Mouse (Mus musculus): Measurements from ENCODE around the gene Cwc22. TPM values are rescaled to one million over a fixed set of nuclear protein-coding genes. Genes with fewer than 3 reads are reported as not detected.

Gene Cwc22
- polyA plus RNA-seq, 2 experiments from 2014 or later, result 41.0 to 47.6 TPM

DNA sequence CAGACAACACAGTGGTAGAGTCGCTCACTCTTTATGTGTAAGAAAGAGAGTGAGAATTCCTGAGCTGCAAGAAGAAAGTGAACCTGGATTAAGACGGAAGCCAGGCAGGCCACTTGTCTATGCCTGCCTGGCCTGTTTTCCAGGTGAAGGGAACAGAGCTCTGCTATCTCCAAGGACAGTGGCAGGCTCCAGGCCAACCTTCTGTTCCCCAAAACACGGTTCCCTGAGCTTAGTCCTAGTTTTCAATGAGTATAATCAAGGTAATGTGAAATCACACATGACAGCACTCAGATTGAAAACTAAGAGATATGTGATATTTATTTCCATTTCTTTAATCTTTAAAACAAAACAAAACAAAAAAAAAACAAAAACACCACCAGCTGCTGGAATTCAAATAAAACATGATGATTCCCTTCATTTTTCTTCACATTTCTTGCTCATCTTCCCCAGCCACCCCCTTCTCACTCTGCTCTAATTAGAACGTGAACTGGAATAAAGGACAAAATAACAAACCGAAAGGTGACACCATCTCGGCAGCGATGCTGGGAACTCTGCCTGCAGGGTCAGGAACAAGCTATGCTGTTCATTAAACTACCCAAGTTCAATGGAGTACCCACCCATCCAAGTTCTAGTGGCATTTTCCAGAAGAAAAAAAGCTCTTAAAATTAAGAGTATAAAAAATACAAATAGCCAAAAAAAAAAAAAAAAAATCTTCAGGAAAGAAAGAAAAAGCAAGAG, 20.8 kb downstream of the Cwc22 start:
- ATAC-seq, result no peak

DNA sequence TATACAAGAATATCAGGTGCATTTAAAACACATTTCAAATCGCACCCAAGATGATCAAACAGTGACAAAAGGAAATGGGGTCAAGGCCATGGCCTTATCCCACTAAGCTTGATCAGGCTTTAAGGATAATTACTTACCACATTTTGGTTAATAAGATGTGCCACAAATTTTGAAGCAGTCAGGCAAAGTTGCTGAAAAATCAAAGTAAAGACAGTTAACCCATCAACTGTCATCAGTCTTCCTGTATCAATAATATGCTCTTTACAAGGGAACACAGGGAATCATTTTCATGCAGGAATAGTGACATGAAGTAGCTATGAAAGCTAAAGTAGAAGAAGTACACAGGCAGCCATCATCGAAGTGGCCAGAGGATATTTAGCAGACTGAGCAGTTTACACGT, 22.2 kb downstream of the Cwc22 start:
- ATAC-seq, result no peak

DNA sequence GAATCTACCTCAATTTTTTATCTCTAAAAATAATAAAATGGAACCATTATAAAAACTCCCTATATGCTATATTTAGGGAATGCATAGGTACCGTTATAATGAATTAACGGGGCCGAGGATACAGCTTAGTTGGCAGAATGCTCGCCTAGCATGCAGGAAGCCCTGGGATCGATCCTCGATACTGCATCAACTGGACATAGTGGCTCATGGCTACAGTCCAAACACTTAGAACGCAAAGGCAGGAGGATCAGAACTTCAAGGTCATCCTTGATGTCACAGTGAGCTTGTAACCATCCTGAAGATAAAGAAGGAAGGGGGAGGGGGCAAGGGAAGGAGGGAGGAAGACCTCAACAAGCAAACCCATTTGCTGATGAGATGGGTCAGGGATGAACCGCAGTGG, 23.0 kb downstream of the Cwc22 start:
- no peak for ATAC-seq

DNA sequence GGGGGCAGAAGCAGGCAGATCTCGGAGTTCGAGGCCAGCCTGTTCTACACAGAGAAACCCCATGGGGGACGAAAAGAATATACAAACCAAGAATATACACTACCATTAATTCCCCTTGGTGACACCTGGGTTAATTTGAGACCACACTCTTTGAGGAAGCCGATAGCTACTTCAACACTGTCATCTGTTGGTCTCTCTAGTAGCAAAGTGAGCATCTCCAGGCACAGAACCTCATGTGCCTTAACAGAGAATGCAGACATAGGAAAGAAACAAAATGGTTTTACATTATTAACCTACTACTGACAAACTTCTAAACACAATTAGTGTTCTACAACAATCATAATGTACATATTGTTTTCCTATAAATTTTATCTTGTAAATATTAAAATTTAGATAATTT, 24.9 kb downstream of the Cwc22 start:
- no peak for ATAC-seq

DNA sequence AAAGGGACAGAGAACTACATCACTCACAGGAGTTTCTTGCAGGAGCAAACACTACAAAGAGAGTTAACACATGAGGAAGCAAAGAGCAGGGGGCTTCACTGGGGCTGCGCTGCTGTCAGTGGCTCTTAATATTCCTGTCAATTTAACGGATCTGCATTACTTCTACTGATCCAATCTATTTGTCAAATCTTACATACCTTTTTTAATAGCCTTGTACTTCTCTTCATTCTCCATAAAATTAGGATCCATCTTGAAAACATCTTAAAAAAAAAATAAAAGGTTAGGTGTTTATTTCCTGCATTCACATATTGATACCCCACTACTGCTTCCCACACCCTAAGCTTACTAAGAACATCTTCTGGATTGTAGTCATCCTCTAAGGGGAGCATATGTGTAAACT, 25.6 kb downstream of the Cwc22 start:
- no peak for ATAC-seq

DNA sequence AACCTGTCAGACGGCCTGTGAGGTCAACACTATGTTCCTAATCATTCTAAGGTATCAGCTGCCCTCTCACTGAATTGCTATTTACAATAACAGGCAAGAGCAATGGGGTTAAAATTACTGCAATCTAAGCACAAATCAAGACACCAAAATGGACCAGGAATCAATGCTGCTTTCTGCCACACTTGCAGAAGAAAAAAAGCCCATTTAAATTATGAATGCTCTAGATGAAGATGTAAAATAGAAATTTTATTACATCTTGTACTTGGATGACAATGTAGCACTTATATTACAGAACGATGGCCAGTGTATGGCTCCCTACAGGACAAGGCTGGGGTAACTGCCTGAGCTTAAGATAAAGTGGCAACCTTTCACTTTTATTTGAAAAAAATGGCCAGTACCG, 27.7 kb downstream of the Cwc22 start:
- no peak for ATAC-seq

DNA sequence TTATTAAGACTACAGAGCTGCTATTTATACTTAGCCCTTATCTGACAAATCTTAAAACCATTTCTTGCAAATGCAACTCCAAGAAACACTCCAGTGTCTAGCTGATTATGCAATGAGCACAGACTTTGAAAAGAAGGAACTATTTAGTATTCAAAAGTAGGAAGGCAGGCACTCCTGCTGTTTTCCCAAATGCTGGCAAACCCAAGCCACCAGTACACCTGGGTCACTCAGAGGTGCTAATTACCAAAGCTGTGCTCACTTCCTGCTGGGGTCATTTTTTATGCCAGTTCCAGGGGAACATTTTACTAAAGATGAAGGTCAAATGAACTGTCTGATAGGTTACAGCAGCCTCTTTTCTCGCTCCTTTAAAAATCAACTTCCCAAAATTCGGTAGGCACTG, 28.2 kb downstream of the Cwc22 start:
- ATAC-seq, result no peak

DNA sequence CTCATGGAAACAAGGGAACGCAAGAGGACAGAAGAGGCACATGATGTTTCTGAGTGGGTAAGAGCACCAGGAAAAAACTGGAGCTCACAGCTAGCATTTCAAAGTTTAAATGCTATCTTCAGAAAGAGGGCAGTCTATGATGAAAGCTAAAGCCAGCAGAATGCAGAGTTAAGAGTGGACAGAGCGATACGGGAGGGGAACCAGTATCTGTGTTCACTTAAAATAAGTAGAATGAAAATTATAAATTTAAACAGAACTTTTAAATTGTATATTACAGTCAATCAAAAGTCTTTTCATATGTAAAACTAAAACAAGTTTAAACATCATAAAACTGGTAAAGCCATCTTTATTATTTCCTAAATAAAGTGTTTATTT, 28.8 kb downstream of the Cwc22 start:
- ATAC-seq, result no peak

DNA sequence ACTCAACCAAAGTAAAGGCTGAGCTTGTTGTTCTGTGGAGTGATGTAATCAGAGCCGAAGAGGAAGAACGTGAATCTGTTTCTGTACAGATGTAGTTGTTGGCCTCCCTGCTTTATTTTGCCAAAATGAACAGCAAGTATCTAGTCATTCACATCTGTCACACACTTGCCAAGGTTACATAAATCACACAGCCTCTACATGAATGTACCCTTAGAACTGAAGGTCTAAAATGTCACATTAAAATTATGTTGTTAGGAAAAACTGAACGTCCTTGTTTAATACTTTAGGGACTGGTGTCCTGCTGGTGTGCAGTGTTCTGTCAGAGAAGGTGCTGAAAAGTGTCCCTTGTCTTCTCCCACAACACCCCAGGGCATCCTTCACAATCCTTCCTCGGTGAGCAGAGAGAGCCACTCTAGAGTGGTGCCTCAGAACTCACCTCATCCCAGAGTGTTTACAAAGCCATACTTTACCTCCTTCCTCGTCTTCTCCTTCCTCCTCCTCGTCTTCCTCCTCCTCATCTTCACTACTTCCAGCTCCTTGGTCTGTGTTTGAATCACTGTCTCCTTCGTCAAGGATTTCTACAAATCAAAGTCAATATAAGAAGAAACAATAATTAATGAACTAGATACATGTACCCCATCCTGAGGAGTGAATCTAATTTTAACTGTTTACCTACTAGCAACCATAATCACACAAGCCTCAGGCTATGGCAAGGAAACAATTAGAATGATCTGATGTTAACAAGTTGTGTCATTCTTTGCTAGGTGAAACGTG, 29.4 kb downstream of the Cwc22 start:
- ATAC-seq, result no peak

DNA sequence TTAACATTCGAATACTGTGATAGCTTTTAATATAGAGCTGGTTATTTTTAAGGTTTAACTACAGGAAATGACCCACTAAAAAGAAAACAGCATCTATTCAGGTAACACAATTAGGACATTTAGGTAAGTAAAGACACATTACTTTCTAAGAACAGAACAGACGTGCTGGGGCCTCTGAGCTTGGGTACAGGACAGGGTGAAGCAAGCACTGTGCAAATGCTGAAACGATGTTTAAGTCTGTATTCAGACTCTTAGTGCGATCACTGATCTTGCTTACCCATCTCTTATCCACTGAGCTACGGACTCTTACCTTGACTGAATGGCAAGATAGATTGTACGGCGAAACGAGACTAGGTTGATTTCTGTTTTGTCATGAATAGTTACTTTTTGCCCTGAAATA, 31.0 kb downstream of the Cwc22 start:
- ATAC-seq, result no peak

DNA sequence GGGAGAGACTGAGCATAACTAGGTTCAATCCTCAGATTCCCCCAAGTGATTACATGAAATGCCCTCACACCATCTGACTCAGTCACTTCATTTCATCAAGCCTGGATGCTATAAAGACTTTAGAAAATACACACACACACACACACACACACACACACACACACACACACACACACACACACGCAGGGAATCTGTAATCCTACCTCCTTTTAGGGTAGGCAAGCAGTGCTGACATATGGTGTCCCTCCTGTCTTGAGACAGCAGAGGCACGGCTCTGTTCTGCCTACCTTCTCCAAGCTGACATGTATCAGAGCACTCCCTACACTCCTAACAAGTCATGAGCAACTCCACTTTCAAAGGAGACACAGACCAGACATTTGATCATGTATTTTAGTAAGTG, 32.5 kb downstream of the Cwc22 start:
- ATAC-seq, result no peak

DNA sequence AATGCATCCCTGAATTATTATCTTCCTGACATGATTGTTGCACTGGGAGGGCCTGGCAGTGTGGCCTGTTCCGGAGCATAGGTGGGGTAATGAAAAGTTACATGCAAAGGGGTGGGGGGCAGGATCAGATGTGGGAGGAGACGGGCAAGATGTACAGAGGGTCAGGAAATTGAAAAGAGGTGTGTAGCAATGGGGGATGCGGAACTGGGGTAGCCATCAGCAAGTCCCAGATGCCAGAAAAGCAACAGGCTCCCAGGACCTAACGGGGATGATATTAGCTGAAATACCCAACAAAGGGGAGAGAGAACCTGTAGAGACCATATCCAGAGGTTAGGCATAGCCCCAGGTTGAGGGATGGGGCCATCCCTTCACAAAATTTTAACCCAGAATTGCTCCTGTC, 34.0 kb downstream of the Cwc22 start:
- ATAC-seq, result no peak

DNA sequence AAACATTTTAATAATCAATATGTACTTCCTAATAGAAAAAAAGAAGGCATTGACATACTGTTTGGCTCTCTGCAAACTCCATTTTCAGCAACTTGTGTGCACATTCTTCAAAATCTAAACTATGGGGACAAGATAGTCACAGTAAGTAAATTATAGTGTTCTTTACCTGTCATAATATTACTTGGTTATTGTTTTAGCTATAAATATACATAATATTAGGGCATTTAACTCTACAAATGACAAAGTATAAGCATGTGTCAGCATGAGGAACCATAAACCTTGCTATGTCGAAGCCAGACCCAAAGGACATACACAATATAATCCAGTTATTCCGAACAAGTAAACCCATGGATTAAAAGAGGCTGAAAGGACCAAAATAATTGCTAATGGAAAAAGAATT, 34.7 kb downstream of the Cwc22 start:
- ATAC-seq, result no peak

DNA sequence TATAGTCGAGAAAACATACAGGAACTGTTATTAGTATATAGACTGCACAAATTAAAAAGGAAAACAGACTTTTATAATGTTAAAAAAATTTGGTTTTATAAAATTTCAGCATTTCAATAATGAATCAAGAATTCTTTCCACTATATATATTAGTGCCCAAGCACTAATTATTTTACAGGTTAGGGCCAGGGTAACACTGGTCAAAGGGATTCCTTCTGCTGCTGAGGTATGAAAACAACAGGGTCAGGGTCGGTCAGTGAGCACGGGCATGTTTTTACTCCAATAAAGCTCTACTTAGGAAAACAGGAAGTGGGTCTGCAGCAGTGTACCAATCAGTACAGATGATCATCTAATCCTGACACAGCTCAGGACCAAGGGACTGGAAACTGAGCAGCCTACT, 36.0 kb downstream of the Cwc22 start:
- ATAC-seq, result no peak

DNA sequence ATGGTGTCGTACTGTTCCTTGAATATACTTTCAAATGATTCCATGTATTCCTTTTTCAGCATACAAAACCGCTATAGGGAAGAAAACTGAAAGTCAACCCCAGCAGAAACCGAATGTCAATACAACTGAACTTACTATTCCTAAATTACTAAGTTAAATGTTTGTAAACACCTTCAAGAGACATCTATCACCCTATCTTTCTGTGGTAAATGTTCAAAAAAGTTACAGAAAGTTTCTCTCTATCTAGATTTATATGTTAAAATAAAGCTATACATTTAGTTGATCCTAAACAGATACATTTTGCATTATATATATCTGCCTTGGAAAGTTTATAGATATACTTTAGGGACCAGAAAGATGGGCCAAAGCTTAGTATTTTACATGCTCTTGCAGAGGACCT, 39.0 kb downstream of the Cwc22 start:
- ATAC-seq, result no peak

DNA sequence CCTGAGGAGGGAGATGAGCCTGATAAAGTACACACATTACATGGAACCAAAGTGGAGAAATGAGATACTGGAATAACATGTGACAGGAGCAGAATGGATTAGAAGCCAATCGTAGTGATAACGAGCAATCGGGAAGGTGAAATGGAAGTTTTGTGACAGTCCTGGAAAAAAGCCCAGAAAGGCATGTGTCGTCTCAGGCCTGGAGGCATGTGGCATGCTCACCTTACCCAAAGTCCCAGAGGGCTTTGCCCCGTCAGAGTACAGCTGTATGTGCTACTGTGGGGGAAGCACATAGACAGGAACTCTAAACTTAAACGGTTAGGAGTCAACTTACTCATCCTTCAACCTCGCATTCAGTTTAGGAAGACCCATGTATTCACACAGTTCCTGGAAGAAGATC, 41.2 kb downstream of the Cwc22 start:
- ATAC-seq, result no peak

DNA sequence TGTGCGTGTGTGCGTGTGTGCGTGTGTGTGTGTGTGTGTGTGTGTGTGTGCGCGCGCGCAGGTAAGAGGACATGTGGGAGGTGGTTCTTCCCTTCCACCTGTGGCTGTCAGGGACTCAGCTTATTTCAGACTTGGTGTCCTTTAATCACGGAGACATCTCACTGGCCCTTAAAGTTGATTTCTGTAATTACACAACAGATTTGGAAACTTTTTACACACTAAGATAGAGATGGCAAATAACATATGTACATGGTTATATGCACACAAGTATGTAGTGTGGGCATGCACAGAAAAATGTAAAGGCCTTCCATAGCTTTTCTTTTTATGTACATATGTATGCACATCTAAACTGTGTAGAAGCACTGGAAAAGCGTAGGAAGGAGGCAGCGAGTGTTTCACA, 41.7 kb downstream of the Cwc22 start:
- ATAC-seq, result no peak

DNA sequence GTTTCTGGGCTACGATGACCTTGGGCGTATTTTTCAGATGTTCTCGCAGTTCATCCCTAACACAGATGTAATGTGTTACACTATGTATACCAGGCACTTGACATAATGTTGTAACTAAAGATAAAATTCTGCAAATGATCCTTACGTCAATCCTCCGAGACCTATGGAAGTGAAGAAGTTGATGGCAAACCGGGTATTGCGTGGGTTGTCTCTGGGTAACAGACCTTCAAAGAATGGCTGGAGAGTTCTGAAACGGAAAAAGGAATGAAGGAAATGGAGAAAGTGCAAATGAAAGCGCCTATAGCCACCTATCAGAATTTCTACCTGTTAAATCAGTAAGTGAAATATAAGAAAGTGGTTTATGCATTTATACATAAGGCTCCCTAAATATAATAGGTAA, 42.2 kb downstream of the Cwc22 start:
- ATAC-seq, result no peak

DNA sequence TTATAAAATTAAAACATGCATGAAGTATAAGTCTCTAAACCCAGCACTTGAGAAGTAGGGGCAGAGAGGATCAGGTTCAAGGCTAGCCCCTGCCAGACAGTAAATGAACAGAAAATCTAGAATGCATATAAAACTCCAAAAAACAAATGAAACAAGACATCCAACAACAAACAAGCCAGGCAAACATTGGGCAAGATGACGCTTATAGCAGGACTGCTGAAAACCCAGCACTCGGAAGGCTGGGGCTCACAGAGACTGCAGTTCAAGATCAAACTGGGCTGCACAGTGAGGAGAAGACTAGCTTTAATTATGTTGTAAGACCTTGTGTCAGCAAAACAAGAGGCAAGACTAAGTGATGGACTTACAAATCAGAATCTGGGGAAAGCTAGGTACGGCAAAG, 43.1 kb downstream of the Cwc22 start:
- ATAC-seq, result no peak

DNA sequence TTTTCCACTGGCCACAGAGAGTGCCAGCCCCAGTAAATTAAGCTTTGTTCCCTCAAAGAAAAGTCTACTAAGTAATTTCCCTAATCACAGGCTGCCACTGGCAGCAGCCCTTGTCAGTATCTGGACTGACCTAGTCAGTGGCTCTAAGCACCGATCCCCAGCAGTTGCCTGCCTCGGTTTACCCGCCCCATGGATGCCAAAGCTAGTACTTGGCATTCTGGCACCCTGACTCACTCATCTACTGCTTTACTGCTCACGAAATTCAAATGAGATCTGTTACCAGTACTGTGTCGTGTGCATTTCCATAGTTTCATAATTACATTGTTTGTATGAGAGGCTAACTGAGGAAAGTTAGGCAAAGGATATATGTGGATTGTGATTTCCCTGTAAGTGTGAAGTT, 44.9 kb downstream of the Cwc22 start:
- ATAC-seq, result no peak

DNA sequence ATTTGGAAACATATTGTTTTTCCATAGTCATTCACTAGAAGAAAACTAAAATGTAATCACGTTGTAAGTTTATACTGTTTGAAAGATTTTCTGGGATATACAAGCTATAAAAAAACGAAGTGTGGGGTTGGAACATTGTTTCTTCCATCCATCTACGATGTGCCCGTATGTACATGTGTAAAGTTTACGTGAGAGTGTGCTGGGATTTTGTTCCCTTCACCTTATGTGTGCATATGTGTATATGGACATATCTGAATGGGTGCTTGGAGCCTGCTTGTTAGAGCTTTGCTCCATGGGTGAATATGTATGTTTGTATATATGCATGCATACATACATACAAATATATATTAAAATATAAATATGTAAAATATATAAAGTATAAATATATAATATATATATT, 45.4 kb downstream of the Cwc22 start:
- no peak for ATAC-seq

DNA sequence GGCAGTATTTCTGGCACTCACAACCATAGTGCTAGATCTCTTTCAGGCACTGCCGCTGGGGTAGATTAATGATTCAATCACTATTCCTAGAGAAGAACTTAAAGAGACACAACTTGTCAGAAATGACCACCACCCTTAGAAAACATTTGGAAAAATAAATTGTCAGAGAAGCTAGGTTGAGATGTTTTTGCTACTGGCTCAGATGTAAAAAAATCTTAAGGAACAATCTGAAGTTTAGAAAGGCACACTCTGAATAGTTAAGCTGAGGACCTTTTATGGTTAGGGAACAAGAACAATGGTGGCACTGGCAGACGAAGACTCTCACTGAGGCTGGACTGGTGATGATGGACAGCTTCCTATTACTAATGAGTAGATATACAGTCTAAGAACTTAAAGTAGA, 46.1 kb downstream of the Cwc22 start:
- ATAC-seq, result no peak

DNA sequence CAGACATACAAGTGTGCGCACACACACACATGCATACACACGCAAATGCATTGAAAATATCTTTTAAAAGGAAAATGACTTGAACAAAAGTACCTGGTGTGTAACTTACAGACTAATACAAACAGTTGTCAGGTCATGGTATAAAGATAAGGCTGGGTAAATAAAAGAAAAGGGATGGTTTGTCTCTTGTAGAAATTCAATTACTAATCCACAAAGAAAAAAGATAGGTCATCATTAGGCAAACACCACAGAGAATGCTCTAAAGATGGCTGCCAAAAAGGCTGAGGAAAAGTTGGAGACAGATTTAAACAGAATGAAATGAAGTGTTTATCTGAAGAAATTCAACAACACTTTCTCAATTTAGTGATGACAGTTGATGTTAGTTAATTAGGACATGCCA, 47.7 kb downstream of the Cwc22 start:
- no peak for ATAC-seq

DNA sequence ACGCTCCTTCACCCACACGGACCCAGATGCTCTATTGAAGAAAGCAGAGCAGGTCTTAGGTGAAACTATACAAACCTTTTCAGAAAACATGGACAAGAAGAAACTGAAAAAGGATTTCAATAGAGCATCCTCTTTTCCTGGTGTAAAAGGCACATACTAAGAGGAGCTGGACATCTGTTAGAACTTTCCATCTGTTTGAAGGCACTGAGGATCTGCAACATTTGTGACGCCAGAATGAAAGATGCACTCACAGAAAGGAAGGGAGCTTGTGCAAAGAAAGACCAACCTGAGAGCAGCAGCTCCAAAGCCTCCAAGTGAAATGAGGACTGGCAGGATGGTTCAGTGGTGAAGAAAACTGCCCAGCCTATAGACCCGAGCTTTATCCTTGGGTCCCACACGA, 48.2 kb downstream of the Cwc22 start:
- ATAC-seq, result no peak

DNA sequence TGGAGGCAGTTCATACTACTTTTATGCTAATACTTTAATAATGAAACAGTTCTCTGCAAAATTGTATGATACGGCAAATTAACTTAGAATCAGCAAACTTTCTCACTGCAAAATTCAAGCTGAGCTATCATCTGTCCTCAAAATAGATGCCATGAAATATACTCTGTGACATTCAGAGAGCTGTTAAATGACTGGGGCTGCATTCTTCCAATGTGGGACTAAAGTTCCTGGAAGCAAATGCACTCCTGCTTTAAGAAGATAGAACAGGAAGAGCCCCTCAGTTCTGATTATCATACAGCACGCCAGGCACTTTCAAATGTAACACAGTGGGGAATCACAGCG, 48.6 kb downstream of the Cwc22 start:
- ATAC-seq, result no peak

All from activated CD4-positive, CD25-positive, alpha-beta regulatory T cell, adult 4 months (primary cell).